In the genomic region with DNA sequence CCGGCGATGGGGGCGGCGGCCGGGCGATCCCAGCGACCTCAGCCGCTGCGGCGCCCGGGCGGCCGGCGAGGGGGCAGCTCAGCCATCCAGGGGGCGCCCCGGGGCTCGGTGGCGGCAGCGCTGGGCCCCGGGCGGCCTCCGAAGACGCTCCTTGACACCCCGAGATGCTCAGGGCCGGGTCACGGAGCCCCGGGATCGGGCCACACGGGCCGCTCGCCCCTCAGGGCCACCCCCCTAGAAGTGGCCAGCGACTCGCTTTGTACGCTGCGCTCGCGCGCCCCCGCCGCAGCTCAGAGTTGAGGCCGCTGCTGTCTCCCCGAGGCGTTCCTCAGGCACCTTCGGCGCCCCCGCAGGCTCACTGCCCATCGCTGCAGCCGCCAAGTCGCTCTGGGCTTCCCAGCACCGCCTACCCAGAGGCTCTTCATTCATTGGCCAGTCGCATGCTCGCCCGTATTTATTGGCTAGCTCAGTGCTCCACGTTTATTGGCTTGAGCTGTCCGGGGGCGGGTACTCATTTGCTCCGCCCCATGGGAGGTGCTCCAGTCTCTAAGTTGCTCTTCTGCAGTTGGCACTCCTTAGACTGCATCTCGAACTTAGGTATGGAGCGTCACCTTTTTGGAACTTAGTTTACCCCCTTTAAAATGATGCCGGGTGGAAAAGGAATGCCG, we compare ENCODE assay signal across 1 mouse cellular context.
TF ChIP-seq lines count a peak whose summit lies in the region.

Dexi (minus strand) TSS at position 357 of the 668 bp plus-strand sequence.

TF ChIP-seq in myocyte, 11 proteins besides CTCF, POLR2A, EP300 and RAD21 (continued from another document):
- TF ChIP-seq MYOG (IDR thresholded peaks at IDR 0.05; ENCODE audit: control insufficient read depth in 1 of 3, insufficient read depth in 1 of 3, insufficient read length in 2 of 3, low read depth in 2 of 3) (no peak), MYOD1 (IDR thresholded peaks at IDR 0.05; ENCODE audit: control insufficient read depth in 1 of 3, insufficient read length in 2 of 3, low read depth in 2 of 3) (peak in 1 of 3 experiments; percentile 16), POLR2AphosphoS2 (IDR thresholded peaks at IDR 0.05; ENCODE audit: insufficient read length, low read depth) (peak; percentile 91)
